Mouse (Mus musculus) lung, postnatal 0 days (tissue): Measurements from ENCODE around the gene Olfr857.

Source experiments
- CTCF ChIP-seq: IDR thresholded peaks from 2 replicates; pipeline ENCODE4 v1.5.1; 2016; ENCODE audit warnings: antibody characterized with exemption, mild to moderate bottlenecking
- EP300 ChIP-seq: IDR thresholded peaks from 2 replicates; pipeline ENCODE4 v1.6.1; 2016; ENCODE audit warnings: antibody characterized with exemption, mild to moderate bottlenecking, control low read depth

DNA sequence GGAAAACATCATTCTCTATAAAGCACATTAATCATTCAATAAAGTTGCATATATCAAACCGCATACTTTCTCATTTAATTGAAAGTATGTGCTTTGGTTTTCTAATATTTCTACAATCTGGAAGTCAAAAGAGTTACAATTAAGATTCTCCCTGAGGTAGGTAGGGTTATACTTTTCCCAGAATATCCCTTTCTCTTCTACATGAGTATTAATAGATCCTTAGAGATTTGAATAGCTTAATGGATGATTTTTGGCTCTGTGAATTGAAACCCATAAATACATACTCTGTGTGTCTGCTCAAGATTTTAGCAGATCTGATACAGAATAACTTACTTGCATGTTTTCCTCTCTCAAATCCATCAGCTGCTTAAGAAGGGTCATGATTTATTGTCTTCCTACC is at the start of gene Olfr857:
- TF ChIP-seq CTCF: no peak
- TF ChIP-seq EP300: no peak
